Mouse (Mus musculus) monocyte, adult 5-6 weeks (primary cell): Measurements from ENCODE around the gene Efcab9. TPM values are rescaled to one million over a fixed set of nuclear protein-coding genes. Genes with fewer than 3 reads are reported as not detected.

Source experiments
- ATAC-seq: fragments of 153-309, 156-312 bp; replicated peaks from 2 replicates; pipeline ENCODE4 v1.8.0; 2017; ENCODE audit warnings: mild to moderate bottlenecking; ENCODE audit not compliant: low TSS enrichment, insufficient number of reproducible peaks, severe bottlenecking, poor library complexity, low FRiP score
- total RNA-seq: library from RNA; stranded (forward); fragments of 200-1000, 200-491, 200-594 nt; gene quantifications from 3 replicates; pipeline ENCODE4 v1.2.3, GENCODE M21; 2017

The Efcab9 gene
- total RNA-seq: 9.8 to 11.3 TPM (median 10.5 TPM) in 3 replicates

- ATAC-seq: no peak
These were observed at the start of gene Efcab9 for GRCm38 (mm10) chr11:32531871-32532764. TSS of gene Efcab9 (minus strand) at chr11:32532081.

- ATAC-seq: no peak
These were observed 49.1 kb upstream of the Efcab9 start for GRCm38 (mm10) chr11:32581031-32581430.

- ATAC-seq: peak; percentile 92
These were observed 48.5 kb upstream of the Efcab9 start for GRCm38 (mm10) chr11:32580305-32580947.

DNA sequence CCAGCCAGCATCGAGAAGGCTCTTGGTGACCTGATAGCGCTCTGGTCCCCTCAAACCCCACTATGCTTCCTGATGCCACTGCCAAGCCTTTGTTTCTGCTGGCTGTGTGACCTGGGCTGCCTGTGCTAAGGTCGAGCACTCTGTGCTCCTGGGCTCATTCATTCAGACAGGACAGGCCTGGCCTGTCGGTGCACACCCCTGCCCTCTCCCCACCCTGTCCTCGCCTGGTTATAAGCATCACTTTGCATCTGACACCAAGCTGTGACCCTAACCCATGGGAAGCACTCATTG is 44.8 kb upstream of the Efcab9 start:
- ATAC-seq: no peak

DNA sequence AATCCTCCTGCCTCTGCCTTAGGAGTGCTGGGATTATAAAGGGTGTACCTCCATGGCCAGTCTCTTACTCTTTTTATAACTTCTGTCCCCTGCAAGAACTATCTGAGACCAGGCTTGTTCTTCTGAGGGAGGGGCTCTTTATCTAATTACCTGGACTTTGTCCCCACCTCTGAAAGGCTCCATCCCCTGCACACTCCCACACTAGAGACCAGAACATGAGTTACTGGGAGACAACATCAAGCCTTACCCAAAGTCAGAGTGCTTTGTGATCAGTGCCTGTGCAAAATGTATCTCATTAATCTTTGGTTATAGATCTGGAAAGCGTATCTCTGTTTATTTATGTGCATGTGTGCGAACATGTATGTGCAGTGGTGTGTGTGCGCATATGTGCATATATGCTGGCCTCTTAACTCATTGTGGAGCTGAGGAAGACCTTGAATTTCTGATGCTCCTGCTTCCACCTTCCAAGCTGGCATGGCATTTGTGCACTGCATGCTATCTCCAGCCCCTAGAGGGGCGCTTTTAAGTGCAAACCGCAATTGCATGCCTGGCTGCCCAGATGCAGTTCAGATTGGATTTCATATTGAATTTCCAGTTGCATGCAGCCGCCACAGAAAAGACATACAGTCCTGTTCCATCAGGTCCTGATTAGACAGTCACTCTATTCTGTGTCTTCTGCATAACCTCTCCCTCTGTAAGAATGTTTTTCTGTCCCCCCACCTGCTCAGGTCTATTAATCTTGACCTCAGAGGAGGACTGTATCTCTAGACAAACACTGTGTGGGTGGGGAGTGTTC is 44.3 kb upstream of the Efcab9 start:
- ATAC-seq: no peak

DNA sequence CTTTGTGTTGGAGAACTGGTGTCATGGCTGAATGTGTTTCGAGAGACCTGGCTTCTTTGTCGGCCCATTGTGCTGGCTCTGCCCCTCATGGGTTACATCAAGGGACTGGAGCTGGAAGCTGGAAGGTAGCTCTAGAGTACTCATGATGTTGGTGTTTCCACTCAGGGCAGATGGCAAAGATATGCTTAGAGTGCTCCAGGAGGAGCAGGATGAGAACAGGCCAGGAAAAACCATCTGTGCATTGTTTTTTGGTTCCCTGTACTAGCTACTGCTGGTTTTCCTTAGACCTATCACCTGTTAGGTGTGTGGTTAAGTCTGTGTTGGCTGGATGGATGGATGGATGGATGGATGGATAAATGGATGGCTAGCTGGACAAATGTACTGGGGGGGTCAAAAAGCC is 41.8 kb upstream of the Efcab9 start:
- ATAC-seq: no peak

GRCm38 (mm10) chr11:32571103-32571502 is 39.2 kb upstream of the Efcab9 start:
- 0 out of 2 replicates have a peak, but pooled peaks have one; percentile 23 for ATAC-seq

DNA sequence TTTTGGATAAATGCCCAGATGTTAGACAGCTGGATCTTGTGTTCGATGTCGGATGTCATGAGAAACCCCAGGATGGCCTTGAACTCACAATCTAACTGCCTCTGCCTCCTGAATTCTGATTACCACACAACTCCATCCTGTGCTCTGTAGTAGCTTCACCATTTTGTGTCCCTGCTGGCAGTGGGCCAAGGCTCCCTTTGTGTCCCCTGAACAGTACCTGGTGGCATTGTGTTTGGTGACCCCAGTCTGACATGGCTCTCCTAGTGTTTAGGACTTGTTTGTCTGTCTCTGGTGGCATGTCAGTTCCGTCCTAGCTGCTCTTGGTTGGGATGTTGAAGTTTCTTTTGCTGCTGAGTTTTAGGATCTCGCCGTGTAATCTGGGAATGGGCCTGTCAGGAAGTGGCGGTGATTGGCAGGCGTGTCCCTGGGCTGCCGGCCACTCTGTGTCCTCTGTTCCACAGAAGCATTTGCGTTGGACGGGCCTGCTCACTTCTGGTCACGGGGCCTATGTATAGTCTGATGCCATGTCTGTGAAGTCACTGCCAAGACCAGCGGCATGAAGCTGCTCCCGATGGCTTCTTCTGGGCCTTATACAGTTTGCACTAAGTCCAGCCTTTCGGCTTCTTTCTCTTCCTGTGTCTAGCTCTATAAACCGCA is 36.9 kb upstream of the Efcab9 start:
- ATAC-seq: no peak

DNA sequence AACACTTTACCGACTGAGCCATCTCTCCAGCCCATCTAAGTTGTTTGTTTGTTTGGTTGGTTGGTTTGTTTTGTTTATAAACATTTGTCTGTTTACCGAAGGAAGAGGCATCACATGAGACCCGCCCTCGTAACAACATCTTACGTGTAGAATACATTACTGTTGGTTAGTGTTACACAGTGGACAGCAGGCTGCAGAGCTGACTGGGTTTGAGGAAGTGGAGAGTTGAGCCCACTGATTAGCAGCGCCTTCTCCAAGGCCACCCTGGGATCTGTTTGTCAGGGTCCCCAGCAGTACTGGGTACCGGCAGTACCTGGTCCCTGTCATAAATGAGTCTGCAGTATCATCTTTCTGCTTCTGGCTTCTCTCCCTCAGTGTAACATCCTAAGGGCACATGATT is 36.2 kb upstream of the Efcab9 start:
- no peak for ATAC-seq

GRCm38 (mm10) chr11:32567000-32567855 is 35.3 kb upstream of the Efcab9 start:
- no peak for ATAC-seq

DNA sequence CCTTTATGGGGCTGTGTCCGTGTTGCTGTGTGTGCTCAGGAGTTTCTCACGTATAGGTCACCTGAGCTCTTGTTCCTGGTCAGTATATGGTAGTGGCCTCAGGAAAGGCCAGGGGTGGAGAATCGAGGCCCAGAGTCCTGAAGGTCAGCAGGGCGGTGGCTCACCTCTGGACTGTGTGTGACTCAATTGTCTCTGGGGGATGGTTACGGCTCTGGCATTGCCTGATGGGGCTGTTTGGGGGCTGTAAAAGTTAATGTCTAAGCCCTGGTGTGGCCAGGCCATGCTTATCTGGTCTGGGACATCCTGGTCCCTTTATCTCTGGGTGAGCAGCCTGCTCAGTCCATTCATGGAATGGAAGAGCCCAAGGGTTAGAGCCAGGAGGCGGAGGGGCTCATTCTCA is 34.3 kb upstream of the Efcab9 start:
- ATAC-seq: no peak

- ATAC-seq: peak; percentile 55
These were observed 33.2 kb upstream of the Efcab9 start for GRCm38 (mm10) chr11:32565088-32565487.

DNA sequence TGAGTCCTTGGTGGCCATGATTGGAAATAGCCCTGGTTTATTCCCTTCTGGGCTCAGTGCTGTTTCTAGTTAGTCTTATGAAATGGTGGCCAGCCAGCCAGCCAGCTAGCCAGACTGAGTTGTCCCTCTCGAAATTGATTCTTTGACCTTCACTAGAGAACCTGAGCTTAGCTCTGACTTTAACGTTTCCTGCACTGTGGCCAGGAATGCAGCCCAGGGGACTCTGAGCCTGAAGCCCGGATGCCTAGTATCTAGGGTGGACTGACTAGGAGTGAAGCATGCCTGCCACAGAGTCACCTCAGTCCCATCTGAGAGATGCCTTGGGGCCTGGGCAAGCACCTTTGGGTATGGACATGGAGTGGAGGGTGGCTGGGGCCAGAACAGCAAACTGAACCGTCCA is 32.7 kb upstream of the Efcab9 start:
- ATAC-seq: no peak

DNA sequence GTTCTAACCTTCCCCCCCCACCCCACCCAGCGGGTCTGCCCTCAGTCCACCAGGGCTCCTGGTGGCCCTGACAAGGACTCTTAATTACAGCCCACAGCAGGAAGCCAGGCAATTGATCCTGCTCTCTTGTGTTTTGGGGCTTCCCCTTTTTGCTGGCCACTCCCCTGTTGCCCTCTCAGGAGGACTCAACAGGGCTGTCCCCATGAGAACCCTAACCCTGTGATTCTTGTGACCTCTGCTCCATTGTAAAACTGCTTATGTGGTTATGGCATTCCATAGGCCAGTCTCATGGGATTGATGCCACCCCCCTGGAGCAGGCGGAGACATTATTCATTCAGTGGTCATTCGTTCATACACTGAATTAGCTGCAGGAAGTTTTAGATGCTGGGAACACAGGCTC is 31.8 kb upstream of the Efcab9 start:
- ATAC-seq: peak; percentile 23

DNA sequence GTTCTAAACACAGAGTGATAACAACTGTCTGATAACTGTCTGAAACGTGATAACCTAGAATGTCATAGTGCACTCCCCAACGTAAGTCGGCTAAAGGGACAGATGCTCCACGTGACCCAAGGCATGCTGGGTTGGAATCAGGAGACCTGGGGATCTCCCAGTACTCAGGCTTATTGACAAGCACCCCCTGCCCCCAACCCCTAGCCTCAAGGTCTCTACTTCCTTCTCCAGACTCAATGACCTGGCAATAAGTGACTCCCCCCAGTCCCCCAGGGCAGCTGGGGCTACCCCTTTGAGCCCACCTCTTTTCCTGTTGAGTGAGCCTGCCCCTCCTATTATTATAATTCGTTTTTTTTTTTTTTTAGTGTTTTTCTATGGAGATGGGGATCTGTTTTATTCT is 30.8 kb upstream of the Efcab9 start:
- no peak for ATAC-seq

DNA sequence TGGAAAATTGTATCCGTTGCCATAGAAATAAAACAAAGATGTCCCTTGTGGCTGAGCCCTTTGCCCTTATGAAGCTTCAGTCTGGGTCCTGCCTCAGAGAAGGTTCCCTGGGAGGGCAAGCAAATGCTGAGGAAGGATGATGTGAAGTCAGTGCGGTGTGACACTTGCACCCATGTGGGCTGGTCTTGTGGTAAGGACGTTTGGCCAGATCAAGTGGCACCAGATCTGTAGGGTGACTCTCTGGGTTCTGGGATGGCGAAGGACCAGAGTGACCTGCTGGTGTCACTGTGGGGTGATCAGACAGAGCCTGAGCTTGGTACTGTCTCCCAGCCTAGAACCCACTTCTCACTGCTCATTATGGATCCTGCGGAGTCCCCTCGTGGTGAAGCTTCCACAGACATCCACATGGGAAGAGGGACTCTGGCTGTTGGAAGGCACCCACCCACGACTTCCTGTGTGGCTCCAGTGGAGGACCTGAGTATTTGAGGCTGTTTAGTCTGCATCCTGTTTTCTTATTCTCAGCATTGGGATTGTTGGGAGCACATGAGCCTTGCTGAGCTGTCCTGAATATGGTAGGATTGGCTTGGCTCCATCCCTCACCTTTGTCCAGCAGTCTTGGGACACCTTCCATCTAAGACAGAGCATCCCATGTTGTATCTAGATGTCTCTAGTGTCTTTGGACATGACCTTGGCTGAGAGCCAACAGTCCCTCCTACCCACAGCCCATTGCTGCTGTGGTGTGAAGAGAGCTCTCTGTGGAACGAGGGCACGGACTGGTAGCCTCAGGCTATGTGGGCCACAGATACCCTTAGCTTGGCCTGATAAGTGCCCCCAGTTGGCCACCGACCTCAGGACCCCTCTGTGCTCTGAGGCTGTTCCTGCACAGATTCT is 29.8 kb upstream of the Efcab9 start:
- ATAC-seq: peak; percentile 8; the same call in 1 of the 2 replicates

DNA sequence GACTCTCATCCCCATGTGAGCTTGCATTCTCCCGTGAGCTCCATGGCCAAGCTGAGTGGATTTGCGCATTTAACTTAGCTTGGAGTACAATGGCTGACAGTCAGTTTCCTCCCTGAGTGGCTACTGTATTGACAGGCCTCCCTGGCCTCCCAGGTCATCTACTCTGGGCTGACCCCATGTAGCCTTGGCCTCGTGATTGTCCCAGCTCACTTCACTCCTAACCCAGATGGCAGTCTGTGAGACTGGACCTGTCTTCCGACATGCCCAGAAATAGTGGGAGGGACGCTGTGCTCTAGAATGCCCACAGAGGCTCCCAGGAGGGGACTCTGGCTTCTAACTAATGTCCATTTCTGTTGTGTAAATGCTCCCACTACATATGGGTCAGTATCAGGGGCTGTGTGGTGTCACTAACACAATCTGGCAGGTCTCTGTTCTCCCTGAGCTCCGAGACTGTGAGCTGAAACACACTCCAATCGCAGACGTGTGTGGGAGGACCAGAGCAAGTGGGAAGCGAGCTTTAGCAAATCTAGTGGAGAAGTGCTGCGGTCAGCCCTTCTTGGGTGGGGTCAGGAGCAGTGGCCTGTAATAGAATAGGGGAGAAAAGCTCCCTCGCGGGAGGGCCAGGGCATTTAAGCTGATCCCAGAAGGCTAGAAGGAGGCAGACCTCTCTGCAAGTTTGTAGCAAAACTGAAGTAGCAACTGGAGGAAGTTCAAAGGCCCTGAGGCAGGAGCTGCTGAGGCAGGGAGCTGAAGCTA is 28.3 kb upstream of the Efcab9 start:
- peak; percentile 15 for ATAC-seq
